Mouse (Mus musculus): ENCODE measurements around the gene Kctd2. TPM values are rescaled to one million over a fixed set of nuclear protein-coding genes. Genes with fewer than 3 reads are reported as not detected.
"Not testable (repeated sequence)": the region's sequence is repeated elsewhere in the genome, so short reads cannot be mapped to it uniquely, and the experiment has no call there.

The Kctd2 gene
- polyA plus RNA-seq, 1 experiment: 45.9 TPM

GRCm38 (mm10) chr11:115460976-115461375 lies 41.0 kb downstream of the Kctd2 start:
- TF ChIP-seq CTCF (IDR thresholded peaks at IDR 0.05; ENCODE audit: borderline replicate concordance, extremely low read depth, insufficient read depth, insufficient read length) (no peak), POLR2A (IDR thresholded peaks at IDR 0.05; ENCODE audit: borderline replicate concordance, extremely low read depth, insufficient read depth, insufficient read length, poor library complexity, severe bottlenecking) (no peak)
- no peak for DNase-seq (ENCODE audit: low read depth)

DNA sequence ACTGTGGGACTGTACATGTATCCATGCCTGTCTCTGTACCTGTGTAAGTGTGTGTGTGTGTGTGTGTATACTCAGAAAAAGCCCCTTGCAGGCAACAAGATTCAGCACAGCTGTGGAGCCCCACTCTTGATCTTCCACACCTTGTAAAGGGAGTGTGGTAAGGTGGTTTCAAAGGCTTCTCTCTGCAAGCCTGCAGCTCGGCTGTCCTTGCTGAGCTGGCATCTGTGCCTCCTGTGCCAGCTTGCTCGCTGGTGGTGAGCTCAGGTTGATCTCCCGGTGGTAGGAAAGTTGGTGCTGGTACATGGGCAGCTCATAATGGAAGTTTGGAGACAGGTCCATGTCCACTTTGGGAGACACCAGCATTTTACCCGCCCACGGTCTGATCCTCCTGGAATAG lies 41.9 kb downstream of the Kctd2 start:
- DNase-seq (ENCODE audit: low read depth): no peak
- TF ChIP-seq POLR2A (IDR thresholded peaks at IDR 0.05; ENCODE audit: borderline replicate concordance, extremely low read depth, insufficient read depth, insufficient read length, poor library complexity, severe bottlenecking): no peak
- no peak for TF ChIP-seq CTCF (IDR thresholded peaks at IDR 0.05; ENCODE audit: borderline replicate concordance, extremely low read depth, insufficient read depth, insufficient read length)

DNA sequence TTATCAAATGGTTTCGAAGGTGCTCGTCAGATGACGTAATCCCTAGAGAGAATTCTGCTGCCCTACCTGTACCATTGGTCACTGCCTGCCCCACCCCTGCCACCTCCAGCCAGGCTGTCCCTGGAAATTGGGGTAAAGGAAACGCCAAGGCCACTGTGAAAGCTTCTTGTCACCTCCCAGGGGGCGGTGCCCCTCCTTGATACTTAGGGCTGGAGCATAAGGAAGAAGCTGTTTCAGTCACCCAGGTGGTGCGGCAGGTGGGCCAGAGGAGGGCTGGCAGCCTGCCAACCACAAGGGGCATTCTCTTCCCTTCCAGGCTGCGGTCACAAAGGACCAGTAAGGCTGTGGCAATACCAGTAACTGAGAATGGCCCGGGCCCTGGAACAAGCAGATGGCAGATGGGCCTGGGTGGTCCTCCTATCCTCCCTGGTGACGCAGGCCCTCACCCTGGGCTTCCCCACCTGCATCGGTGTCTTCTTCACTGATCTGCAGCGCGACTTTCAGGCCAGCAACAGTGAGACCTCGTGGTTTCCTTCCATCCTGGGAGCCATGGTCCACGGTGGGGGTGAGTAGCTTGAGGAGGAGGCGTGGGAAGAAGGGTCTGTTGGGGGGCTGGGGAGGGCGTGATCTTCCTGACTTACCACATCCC lies 42.4 kb downstream of the Kctd2 start, which contains the start of gene Slc16a5:
Slc16a5 (plus strand) TSS at position 232 of the 649 bp plus-strand sequence.
- TF ChIP-seq POLR2A (IDR thresholded peaks at IDR 0.05; ENCODE audit: borderline replicate concordance, extremely low read depth, insufficient read depth, insufficient read length, poor library complexity, severe bottlenecking) (no peak), CTCF (IDR thresholded peaks at IDR 0.05; ENCODE audit: borderline replicate concordance, extremely low read depth, insufficient read depth, insufficient read length) (no peak)
- no peak for DNase-seq (ENCODE audit: low read depth)

GRCm38 (mm10) chr11:115463397-115463796 lies 43.5 kb downstream of the Kctd2 start:
- DNase-seq (ENCODE audit: low read depth): no peak
- no peak for TF ChIP-seq POLR2A (IDR thresholded peaks at IDR 0.05; ENCODE audit: borderline replicate concordance, extremely low read depth, insufficient read depth, insufficient read length, poor library complexity, severe bottlenecking)
- no peak for TF ChIP-seq CTCF (IDR thresholded peaks at IDR 0.05; ENCODE audit: borderline replicate concordance, extremely low read depth, insufficient read depth, insufficient read length)

DNA sequence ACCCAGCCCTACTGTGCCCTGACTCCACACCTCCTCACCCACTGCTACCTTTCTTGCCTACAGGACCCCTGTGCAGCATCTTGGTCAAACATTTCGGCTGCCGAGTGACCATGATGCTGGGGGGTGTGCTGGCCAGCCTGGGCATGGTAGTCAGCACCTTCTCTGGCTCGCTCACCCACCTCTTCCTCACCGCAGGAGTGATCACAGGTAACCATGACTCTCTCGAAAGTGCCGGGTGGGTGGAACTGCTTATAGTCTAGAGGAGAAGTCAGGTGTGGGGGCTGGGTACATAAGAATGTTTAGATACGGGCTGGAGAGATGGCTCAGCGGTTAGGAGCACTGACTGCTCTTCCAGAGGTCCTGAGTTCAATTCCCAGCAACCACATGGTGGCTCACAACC lies 44.9 kb downstream of the Kctd2 start:
- DNase-seq (ENCODE audit: low read depth): no peak
- no peak for TF ChIP-seq POLR2A (IDR thresholded peaks at IDR 0.05; ENCODE audit: borderline replicate concordance, extremely low read depth, insufficient read depth, insufficient read length, poor library complexity, severe bottlenecking)
- TF ChIP-seq CTCF (IDR thresholded peaks at IDR 0.05; ENCODE audit: borderline replicate concordance, extremely low read depth, insufficient read depth, insufficient read length): no peak

GRCm38 (mm10) chr11:115467217-115467618 lies 47.3 kb downstream of the Kctd2 start:
- no peak for DNase-seq (ENCODE audit: low read depth)
- TF ChIP-seq CTCF (IDR thresholded peaks at IDR 0.05; ENCODE audit: borderline replicate concordance, extremely low read depth, insufficient read depth, insufficient read length) (no peak), POLR2A (IDR thresholded peaks at IDR 0.05; ENCODE audit: borderline replicate concordance, extremely low read depth, insufficient read depth, insufficient read length, poor library complexity, severe bottlenecking) (no peak)

- no peak for TF ChIP-seq POLR2A (IDR thresholded peaks at IDR 0.05; ENCODE audit: borderline replicate concordance, extremely low read depth, insufficient read depth, insufficient read length, poor library complexity, severe bottlenecking)
- TF ChIP-seq CTCF (IDR thresholded peaks at IDR 0.05; ENCODE audit: borderline replicate concordance, extremely low read depth, insufficient read depth, insufficient read length): no peak
- no peak for DNase-seq (ENCODE audit: low read depth)
Observed at GRCm38 (mm10) chr11:115472183-115472582, 52.3 kb downstream of the Kctd2 start.

GRCm38 (mm10) chr11:115473626-115474275 lies 53.8 kb downstream of the Kctd2 start:
- DNase-seq (ENCODE audit: low read depth): peak; percentile 96
- TF ChIP-seq CTCF (IDR thresholded peaks at IDR 0.05; ENCODE audit: borderline replicate concordance, extremely low read depth, insufficient read depth, insufficient read length) (peak; percentile 97), POLR2A (IDR thresholded peaks at IDR 0.05; ENCODE audit: borderline replicate concordance, extremely low read depth, insufficient read depth, insufficient read length, poor library complexity, severe bottlenecking) (no peak)

DNA sequence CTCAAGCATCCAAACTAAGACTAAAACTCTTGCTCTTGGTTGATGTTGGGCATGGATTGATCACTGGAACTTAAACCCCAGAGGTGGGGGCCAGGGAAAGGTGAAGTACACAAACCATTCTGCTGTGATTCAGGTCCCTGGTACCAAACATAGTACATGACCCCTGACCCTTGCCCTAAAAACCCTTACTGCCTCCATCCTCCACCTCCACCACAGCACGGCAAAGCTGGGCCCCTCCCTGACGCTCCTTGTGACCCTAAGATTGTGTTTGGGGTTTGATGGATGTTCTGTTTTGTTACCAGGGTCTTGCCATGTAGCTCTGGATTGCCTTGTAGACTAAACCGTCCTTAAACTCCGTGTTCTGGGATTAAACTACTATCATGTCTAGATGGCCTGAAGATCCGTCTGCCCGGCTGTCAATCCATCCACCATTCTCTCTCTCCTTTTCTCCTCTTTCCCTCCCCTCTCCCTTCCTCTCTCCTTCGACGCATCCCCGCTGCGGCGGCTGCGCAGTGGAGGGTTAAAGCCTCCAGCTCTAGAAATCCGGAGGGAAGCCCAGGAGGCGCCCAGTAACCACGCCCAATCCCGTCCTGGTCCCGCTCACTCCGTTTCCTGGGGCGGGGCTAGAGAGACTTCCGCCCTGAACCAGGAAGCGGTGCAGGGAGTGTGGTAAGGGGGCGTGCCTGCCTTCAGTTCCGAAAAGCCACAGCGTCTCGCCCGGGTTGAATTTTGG lies 55.3 kb downstream of the Kctd2 start, which contains the start of gene Armc7:
Armc7 (plus strand) TSS at position 643 of the 733 bp plus-strand sequence.
- DNase-seq (ENCODE audit: low read depth): peak; percentile 98
- no peak for TF ChIP-seq CTCF (IDR thresholded peaks at IDR 0.05; ENCODE audit: borderline replicate concordance, extremely low read depth, insufficient read depth, insufficient read length)
- TF ChIP-seq POLR2A (IDR thresholded peaks at IDR 0.05; ENCODE audit: borderline replicate concordance, extremely low read depth, insufficient read depth, insufficient read length, poor library complexity, severe bottlenecking): peak; percentile 34; the same call in 1 of the 2 replicates

DNA sequence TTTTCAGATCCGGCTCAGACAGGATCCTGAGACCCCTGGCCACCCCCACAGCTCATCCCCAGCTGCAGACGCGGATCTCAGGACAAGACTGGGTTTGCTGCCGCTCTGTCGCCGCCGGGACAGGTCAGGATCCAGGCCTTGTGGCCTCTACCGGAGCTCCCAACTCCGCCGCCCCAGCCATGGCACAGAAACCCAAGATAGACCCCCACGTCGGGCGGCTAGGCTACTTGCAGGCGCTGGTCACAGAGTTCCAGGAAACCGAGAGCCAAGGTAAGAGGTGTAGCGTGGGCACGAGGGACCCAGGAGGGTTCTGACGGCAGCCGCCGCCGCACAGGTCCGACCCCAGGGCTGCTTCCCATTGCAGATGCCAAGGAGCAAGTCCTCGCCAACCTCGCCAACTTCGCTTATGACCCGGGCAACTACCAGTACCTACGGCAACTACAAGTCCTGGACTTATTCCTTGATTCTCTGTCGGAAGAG lies 55.9 kb downstream of the Kctd2 start:
- DNase-seq (ENCODE audit: low read depth): no peak
- no peak for TF ChIP-seq POLR2A (IDR thresholded peaks at IDR 0.05; ENCODE audit: borderline replicate concordance, extremely low read depth, insufficient read depth, insufficient read length, poor library complexity, severe bottlenecking)
- no peak for TF ChIP-seq CTCF (IDR thresholded peaks at IDR 0.05; ENCODE audit: borderline replicate concordance, extremely low read depth, insufficient read depth, insufficient read length)

DNA sequence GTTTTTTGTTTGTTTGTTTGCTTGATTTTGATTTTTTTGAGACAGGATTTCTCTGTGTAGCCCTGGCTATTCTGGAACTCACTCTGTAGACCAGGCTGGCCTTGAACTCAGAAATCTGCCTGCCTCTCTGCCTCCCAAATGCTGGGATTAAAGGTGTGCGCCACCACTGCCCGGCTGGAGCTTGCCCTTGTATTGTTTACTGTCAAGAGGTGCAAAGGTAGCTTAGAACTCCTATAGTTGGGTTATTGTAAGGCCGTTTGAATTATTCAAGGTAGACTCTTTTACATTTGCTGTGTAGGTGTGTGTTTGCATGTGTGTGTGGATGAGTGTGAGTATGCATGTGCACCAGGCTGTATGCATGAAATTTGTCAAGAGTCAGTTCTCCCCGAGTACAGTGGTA lies 56.7 kb downstream of the Kctd2 start:
- DNase-seq (ENCODE audit: low read depth): not testable (repeated sequence)

- DNase-seq (ENCODE audit: low read depth): not testable (repeated sequence)
Observed at GRCm38 (mm10) chr11:115477388-115477787, 57.5 kb downstream of the Kctd2 start.
